Mouse (Mus musculus): Measurements from ENCODE around the gene Calca.

DNA sequence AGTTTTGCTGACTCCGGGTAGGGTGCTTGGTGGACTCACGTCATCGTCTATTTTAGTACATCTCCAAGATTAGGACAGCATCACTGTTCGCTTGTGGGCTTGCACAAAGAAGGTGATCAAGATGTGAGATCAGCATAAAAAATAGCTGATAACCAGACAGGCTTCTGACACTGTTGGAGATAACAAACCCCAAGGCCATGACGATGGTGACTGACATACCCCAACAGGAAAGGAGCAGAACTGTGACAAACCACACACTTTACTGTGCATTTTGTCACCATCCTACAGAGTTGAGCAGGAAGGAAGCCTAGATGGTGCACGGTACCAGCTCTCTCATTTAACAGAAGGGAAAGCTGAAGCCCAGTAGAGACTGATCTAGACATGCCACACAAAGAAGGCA, 19.4 kb downstream of the Calca start:
- TF ChIP-seq CTCF (IDR thresholded peaks at IDR 0.05; ENCODE audit: extremely low read depth, insufficient read length, insufficient replicate concordance, low read depth, low read length) (no peak), POLR2A (IDR thresholded peaks at IDR 0.05; ENCODE audit: low read depth, low read length) (no peak)
